Mouse (Mus musculus) hindlimb bud, embryonic 11.5 days (tissue): ENCODE data around the gene Gpr152.

Experiments
- DNase-seq: peaks from one replicate; pipeline ENCODE4 v3.0.0-alpha.2; 2012; ENCODE audit warnings: low read depth, low spot score; ENCODE audit errors: extremely low spot score

Gpr152 gene

GRCm38 (mm10) chr19:4149764-4150461 is 10.3 kb downstream of the Gpr152 start:
- DNase-seq = no peak

GRCm38 (mm10) chr19:4150567-4151487 is 11.2 kb downstream of the Gpr152 start:
- DNase-seq = no peak

GRCm38 (mm10) chr19:4151488-4151860 is 11.9 kb downstream of the Gpr152 start:
- no peak for DNase-seq

- no peak for DNase-seq
Observed at GRCm38 (mm10) chr19:4151898-4152297, 12.3 kb downstream of the Gpr152 start.

GRCm38 (mm10) chr19:4152445-4153231 is 13.1 kb downstream of the Gpr152 start:
- no peak for DNase-seq

GRCm38 (mm10) chr19:4153232-4153654 is 13.7 kb downstream of the Gpr152 start, which contains the start of gene Ptprcap:
Ptprcap (plus strand) TSS chr19:4153604.
- no peak for DNase-seq

GRCm38 (mm10) chr19:4154437-4155222 is 15.0 kb downstream of the Gpr152 start:
- DNase-seq = no peak

- DNase-seq = no peak
Observed at GRCm38 (mm10) chr19:4155223-4156072, 15.9 kb downstream of the Gpr152 start.

- DNase-seq = no peak
Observed at GRCm38 (mm10) chr19:4156073-4156579, 16.5 kb downstream of the Gpr152 start.

GRCm38 (mm10) chr19:4156771-4157170 is 17.2 kb downstream of the Gpr152 start:
- no peak for DNase-seq

- no peak for DNase-seq
Observed at GRCm38 (mm10) chr19:4159049-4159448, 19.5 kb downstream of the Gpr152 start.

GRCm38 (mm10) chr19:4162646-4163542 is 23.3 kb downstream of the Gpr152 start, which contains the start of gene Rps6kb2:
Rps6kb2 (minus strand) TSS chr19:4163354.
- peak; percentile 86 for DNase-seq

GRCm38 (mm10) chr19:4163543-4163887 is 23.9 kb downstream of the Gpr152 start:
- no peak for DNase-seq

- no peak for DNase-seq
Observed at GRCm38 (mm10) chr19:4164100-4164499, 24.5 kb downstream of the Gpr152 start.

- DNase-seq = no peak
Observed at GRCm38 (mm10) chr19:4164721-4165120, 25.1 kb downstream of the Gpr152 start.

GRCm38 (mm10) chr19:4166678-4167476 is 27.3 kb downstream of the Gpr152 start:
- DNase-seq = no peak

- DNase-seq = peak; percentile 89
Observed at GRCm38 (mm10) chr19:4169378-4169784, 29.8 kb downstream of the Gpr152 start.
